Mouse (Mus musculus): ENCODE measurements at regions not wholly inside any gene's neighbourhood (a gene's known extent, or its start where the extent isn't known, plus 50 kb on each side); places are given as distances from the start of the nearest gene placed in this dataset.

GRCm38 (mm10) chr10:99812069-99812650 is 52.7 kb upstream of the Csl start:
- TF ChIP-seq CTCF (IDR thresholded peaks at IDR 0.05; ENCODE audit: borderline replicate concordance, extremely low read depth, insufficient read depth, insufficient read length) (no peak), POLR2A (IDR thresholded peaks at IDR 0.05; ENCODE audit: borderline replicate concordance, extremely low read depth, insufficient read depth, insufficient read length, poor library complexity, severe bottlenecking) (no peak)
